ENCODE assay signal across 11 mouse cellular contexts in genomic region chr2:32427720-32428119, GRCm38 (mm10). TPM values are rescaled to one million over a fixed set of nuclear protein-coding genes. Genes with fewer than 3 reads are reported as not detected.
DNase-seq lines count a peak whose midpoint lies in the region; ATAC-seq lines count a peak whose summit lies in the region.
"Had no signal": no experiment of that assay in that cellular context is flagged by ENCODE, and none has a peak within 500 bp of the region (broad histone marks: within the 10 kb centered on the region; RNA-seq: fewer than 3 reads in every experiment).

No protein-coding gene starts in this region.

- no peaks in the 10 kb centered on the region for H3K36me3 ChIP-seq in hindbrain, embryonic 12.5 days
- H3K36me3 ChIP-seq in hindbrain, embryonic 11.5 days (ENCODE audit: control insufficient read depth, insufficient read depth, low read length): no peaks in the 10 kb centered on the region
- no peaks in the 10 kb centered on the region for H3K36me3 ChIP-seq in neural tube, embryonic 12.5 days
- no peaks in the 10 kb centered on the region for H3K36me3 ChIP-seq in midbrain, embryonic 13.5 days

- peak overlapping the region; percentile 52; the same call in 1 of the 2 replicates for H3K27ac ChIP-seq in hindbrain, embryonic 12.5 days
- no peak overlapping the region for H3K27ac ChIP-seq in hindbrain, embryonic 11.5 days (ENCODE audit: low read depth, low read length)
- no peak overlapping the region for H3K27ac ChIP-seq in neural tube, embryonic 12.5 days
- peak overlapping the region; percentile 87 for H3K27ac ChIP-seq in midbrain, embryonic 13.5 days

- ATAC-seq in hindbrain, embryonic 12.5 days (ENCODE audit: low FRiP score): no peak
- ATAC-seq in hindbrain, embryonic 11.5 days (ENCODE audit: low FRiP score): no peak
- no peak for ATAC-seq in neural tube, embryonic 12.5 days (ENCODE audit: low FRiP score, low read depth)
- no peak for ATAC-seq in midbrain, embryonic 13.5 days

- peaks cover 68% of the 10 kb centered on the region for H3K4me1 ChIP-seq in hindbrain, embryonic 12.5 days
- H3K4me1 ChIP-seq in hindbrain, embryonic 11.5 days (replicated peaks; ENCODE audit: control insufficient read depth, insufficient read depth, low read length): peaks cover 10% of the 10 kb centered on the region
- H3K4me1 ChIP-seq in neural tube, embryonic 12.5 days: peaks cover 62% of the 10 kb centered on the region
- H3K4me1 ChIP-seq in midbrain, embryonic 13.5 days (replicated peaks): peaks cover 70% of the 10 kb centered on the region

- no peaks in the 10 kb centered on the region for H3K9me3 ChIP-seq in hindbrain, embryonic 12.5 days (replicated peaks)
- no peaks in the 10 kb centered on the region for H3K9me3 ChIP-seq in hindbrain, embryonic 11.5 days (ENCODE audit: control insufficient read depth, low read length)
- no peaks in the 10 kb centered on the region for H3K9me3 ChIP-seq in neural tube, embryonic 12.5 days
- H3K9me3 ChIP-seq in midbrain, embryonic 13.5 days: no peaks in the 10 kb centered on the region

- no peaks in the 10 kb centered on the region for H3K27me3 ChIP-seq in hindbrain, embryonic 12.5 days
- H3K27me3 ChIP-seq in hindbrain, embryonic 11.5 days (ENCODE audit: control insufficient read depth, insufficient read depth, low read length): no peaks in the 10 kb centered on the region
- H3K27me3 ChIP-seq in neural tube, embryonic 12.5 days (replicated peaks): no peaks in the 10 kb centered on the region
- no peaks in the 10 kb centered on the region for H3K27me3 ChIP-seq in midbrain, embryonic 13.5 days

- no peak overlapping the region for H3K4me3 ChIP-seq in hindbrain, embryonic 12.5 days
- no peak overlapping the region for H3K4me3 ChIP-seq in hindbrain, embryonic 11.5 days (ENCODE audit: low read depth, low read length)
- H3K4me3 ChIP-seq in neural tube, embryonic 12.5 days: no peak overlapping the region
- H3K4me3 ChIP-seq in midbrain, embryonic 13.5 days (replicated peaks): peak overlapping the region; percentile 59; the same call in 1 of the 2 replicates

- 80% methylated on average over 5 of the region's 5 CpGs for WGBS in hindbrain, embryonic 12.5 days
- 83% methylated on average over 5 of the region's 5 CpGs for WGBS in hindbrain, embryonic 11.5 days
- WGBS in neural tube, embryonic 12.5 days: 87% methylated on average over 5 of the region's 5 CpGs
- 85% methylated on average over 5 of the region's 5 CpGs for WGBS in midbrain, embryonic 13.5 days

- no peak overlapping the region for H3K9ac ChIP-seq in hindbrain, embryonic 12.5 days
- no peak overlapping the region for H3K9ac ChIP-seq in hindbrain, embryonic 11.5 days (ENCODE audit: low read depth, low read length)
- no peak overlapping the region for H3K9ac ChIP-seq in neural tube, embryonic 12.5 days
- no peak overlapping the region; the same call in 1 of the 2 replicates for H3K9ac ChIP-seq in midbrain, embryonic 13.5 days (replicated peaks)

- peak overlapping the region; percentile 89; the same call in 1 of the 2 replicates for H3K4me2 ChIP-seq in hindbrain, embryonic 12.5 days (replicated peaks)
- no peak overlapping the region for H3K4me2 ChIP-seq in hindbrain, embryonic 11.5 days (replicated peaks; ENCODE audit: low read depth, low read length)
- peak overlapping the region; percentile 83 for H3K4me2 ChIP-seq in neural tube, embryonic 12.5 days (replicated peaks)
- peak overlapping the region; percentile 69 for H3K4me2 ChIP-seq in midbrain, embryonic 13.5 days (replicated peaks)

- DNase-seq in hindbrain, embryonic 11.5 days (ENCODE audit: low spot score): no peak
- DNase-seq in neural tube, embryonic 10.5 days (ENCODE audit: extremely low spot score, low spot score): no peak
- DNase-seq in urinary bladder, adult 2 months (ENCODE audit: low spot score): no peak
- DNase-seq in right cerebral cortex, postnatal 25 days: no peak
- no peak for DNase-seq in gastrocnemius, postnatal 10 days
- DNase-seq: embryo, embryonic 11 days; gastrocnemius, postnatal 25 days; left cerebral cortex, postnatal 4 days had no signal

RNA-seq across cellular contexts. Expression of gene Naif1, which starts 22.5 kb away (rescaled TPM):
- polyA plus RNA-seq in hindbrain, embryonic 12.5 days (2016; fragmentation: Nextera tagmentation; extraction: Ambion mirVana): 5.9 and 6.2 TPM in 2 replicates
- polyA plus RNA-seq in hindbrain, embryonic 11.5 days (2014; fragmentation: Nextera tagmentation; extraction: Ambion mirVana): 5.2 and 6.0 TPM in 2 replicates
- polyA plus RNA-seq in neural tube, embryonic 12.5 days (2016; fragmentation: Nextera tagmentation; extraction: Ambion mirVana): 5.7 and 6.0 TPM in 2 replicates
- 5.1 and 6.1 TPM in 2 replicates for polyA plus RNA-seq in midbrain, embryonic 13.5 days (2015; fragmentation: Nextera tagmentation; extraction: Ambion mirVana)
- 4.5 and 4.7 TPM in 2 replicates for polyA plus RNA-seq in urinary bladder, adult 2 months (2012; rRNA removed)
- total RNA-seq in gastrocnemius, postnatal 10 days (2021): 1 to 10 TPM; 3.0 to 3.1 TPM

RNA-seq across cellular contexts. Expression of gene Slc25a25, which starts 23.5 kb away (rescaled TPM):
- polyA plus RNA-seq in hindbrain, embryonic 12.5 days (2016; fragmentation: Nextera tagmentation; extraction: Ambion mirVana): 40.2 and 41.6 TPM in 2 replicates
- polyA plus RNA-seq in hindbrain, embryonic 11.5 days (2014; fragmentation: Nextera tagmentation; extraction: Ambion mirVana): 19.5 and 28.4 TPM in 2 replicates
- 41.6 and 44.0 TPM in 2 replicates for polyA plus RNA-seq in neural tube, embryonic 12.5 days (2016; fragmentation: Nextera tagmentation; extraction: Ambion mirVana)
- 45.4 and 50.1 TPM in 2 replicates for polyA plus RNA-seq in midbrain, embryonic 13.5 days (2015; fragmentation: Nextera tagmentation; extraction: Ambion mirVana)
- polyA plus RNA-seq in urinary bladder, adult 2 months (2012; rRNA removed): 14.7 and 18.8 TPM in 2 replicates
- 10 to 100 TPM; 16.1 to 31.1 TPM for total RNA-seq in gastrocnemius, postnatal 10 days (2021)

RNA-seq across cellular contexts. Expression of gene Ptges2, which starts 32.0 kb away (rescaled TPM):
- polyA plus RNA-seq in hindbrain, embryonic 12.5 days (2016; fragmentation: Nextera tagmentation; extraction: Ambion mirVana): 34.5 and 35.1 TPM in 2 replicates
- polyA plus RNA-seq in hindbrain, embryonic 11.5 days (2014; fragmentation: Nextera tagmentation; extraction: Ambion mirVana): 30.2 and 30.8 TPM in 2 replicates
- 35.8 and 40.5 TPM in 2 replicates for polyA plus RNA-seq in neural tube, embryonic 12.5 days (2016; fragmentation: Nextera tagmentation; extraction: Ambion mirVana)
- 35.5 and 37.6 TPM in 2 replicates for polyA plus RNA-seq in midbrain, embryonic 13.5 days (2015; fragmentation: Nextera tagmentation; extraction: Ambion mirVana)
- polyA plus RNA-seq in urinary bladder, adult 2 months (2012; rRNA removed): 26.0 and 32.5 TPM in 2 replicates
- total RNA-seq in gastrocnemius, postnatal 10 days (2021): 10 to 100 TPM; 38.1 to 40.7 TPM

RNA-seq across cellular contexts. Expression of gene Lcn2, which starts 39.7 kb away (rescaled TPM):
- 0.95 and 1.2 TPM in 2 replicates for polyA plus RNA-seq in hindbrain, embryonic 12.5 days (2016; fragmentation: Nextera tagmentation; extraction: Ambion mirVana)
- polyA plus RNA-seq in hindbrain, embryonic 11.5 days (2014; fragmentation: Nextera tagmentation; extraction: Ambion mirVana): 0.19 TPM in 1 of 2 replicates, not detected in the other
- polyA plus RNA-seq in neural tube, embryonic 12.5 days (2016; fragmentation: Nextera tagmentation; extraction: Ambion mirVana): 0.68 and 1.1 TPM in 2 replicates
- 0.35 and 0.37 TPM in 2 replicates for polyA plus RNA-seq in midbrain, embryonic 13.5 days (2015; fragmentation: Nextera tagmentation; extraction: Ambion mirVana)
- polyA plus RNA-seq in urinary bladder, adult 2 months (2012; rRNA removed): 3.0 and 3.2 TPM in 2 replicates
- 1 to 10 TPM; 3.5 to 6.7 TPM for total RNA-seq in gastrocnemius, postnatal 10 days (2021)

RNA-seq across cellular contexts. Expression of gene 1110008P14Rik, which starts 46.0 kb away (rescaled TPM):
- 62.6 and 72.8 TPM in 2 replicates for polyA plus RNA-seq in hindbrain, embryonic 12.5 days (2016; fragmentation: Nextera tagmentation; extraction: Ambion mirVana)
- 62.1 and 62.7 TPM in 2 replicates for polyA plus RNA-seq in hindbrain, embryonic 11.5 days (2014; fragmentation: Nextera tagmentation; extraction: Ambion mirVana)
- 86.4 and 87.9 TPM in 2 replicates for polyA plus RNA-seq in neural tube, embryonic 12.5 days (2016; fragmentation: Nextera tagmentation; extraction: Ambion mirVana)
- 74.7 and 77.5 TPM in 2 replicates for polyA plus RNA-seq in midbrain, embryonic 13.5 days (2015; fragmentation: Nextera tagmentation; extraction: Ambion mirVana)
- 101 and 129 TPM in 2 replicates for polyA plus RNA-seq in urinary bladder, adult 2 months (2012; rRNA removed)
- total RNA-seq in gastrocnemius, postnatal 10 days (2021): 10 to 100 TPM; 52.6 to 53.7 TPM

Comparison
In these comparisons a context has a peak if more than half of its experiments do, and no peak if none do; other contexts are left out.
1. H3K27ac ChIP-seq: peak in hindbrain, embryonic 12.5 days (single experiment) and midbrain, embryonic 13.5 days (single experiment); none in hindbrain, embryonic 11.5 days (single experiment) and neural tube, embryonic 12.5 days (single experiment).